Mouse (Mus musculus) sigmoid colon, adult 10 weeks (tissue): Measurements from ENCODE around the gene Sufu. TPM values are rescaled to one million over a fixed set of nuclear protein-coding genes. Genes with fewer than 3 reads are reported as not detected.

Source experiments
- polyA plus RNA-seq: library from polyadenylated mRNA; stranded (reverse); fragments of 350-450 nt; fragmentation: Illumina TruSeq; extraction: RNeasy Lipid Tissue Mini Kit (QIAGEN cat#74804); gene quantifications from one replicate; pipeline ENCODE4 v1.2.3, GENCODE M21; 2014; ENCODE audit warnings: low read depth, low replicate concordance

The Sufu gene
- 2.4 TPM for polyA plus RNA-seq

GRCm38 (mm10) chr19:46396686-46397435, at the start of gene Sufu:
TSS of gene Sufu (plus strand) at chr19:46396896.

DNA sequence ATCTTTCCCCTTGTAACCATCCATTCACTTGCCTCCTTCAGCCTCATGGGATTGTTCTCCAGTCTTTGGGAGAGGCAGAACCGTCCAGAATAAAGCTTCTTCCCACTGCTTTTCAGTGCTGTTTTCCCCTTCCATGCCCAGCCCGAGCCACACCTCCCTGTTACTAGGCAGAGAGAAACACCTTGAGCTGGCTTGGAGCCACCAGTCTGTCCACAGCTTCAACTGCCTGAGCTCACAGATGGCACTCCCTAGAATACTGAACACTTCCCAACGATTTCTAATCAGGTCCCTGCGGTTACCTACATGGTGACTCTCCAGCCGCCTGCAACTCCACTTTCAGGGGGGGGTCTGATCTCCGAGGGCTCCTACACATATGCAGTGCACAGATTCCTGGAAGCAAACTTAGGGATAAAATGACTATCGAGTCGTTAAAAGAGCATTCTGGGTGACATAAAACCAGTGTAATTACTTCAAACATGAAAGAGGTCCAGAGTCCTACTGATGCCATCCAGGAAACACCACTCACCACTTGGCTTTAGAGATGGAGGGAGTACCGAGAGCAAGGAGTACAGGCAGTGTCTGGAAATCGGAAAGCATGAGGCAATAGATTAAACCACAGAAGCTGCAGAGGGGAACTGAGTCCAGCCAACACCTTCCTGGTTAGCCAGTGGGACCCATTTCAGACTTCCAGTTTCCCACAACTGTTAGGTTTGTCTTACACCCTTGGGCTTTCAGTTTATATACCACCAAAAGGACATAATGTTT, 46.3 kb upstream of the Sufu start, which contains the start of gene 2310034G01Rik:
Gene 2310034G01Rik, minus strand, starts transcription at position 135 of the 765 bp plus-strand sequence.

GRCm38 (mm10) chr19:46395109-46396009, 1.3 kb upstream of the Sufu start, which contains the start of gene Actr1a:
TSS of gene Actr1a (minus strand) at chr19:46395748.

GRCm38 (mm10) chr19:46501401-46502068, 104.8 kb downstream of the Sufu start, which contains the start of gene Trim8:
TSS of gene Trim8 (plus strand) at chr19:46501702.

Other genes with a start within 250 kb of the Sufu start
- gene Pitx3, start 248.6 kb upstream of the Sufu start, polyA plus RNA-seq = not detected
- gene Gbf1, start 244.4 kb upstream of the Sufu start, polyA plus RNA-seq = 34.5 TPM
- 1.6 TPM for gene Nfkb2, start 92.6 kb upstream of the Sufu start, polyA plus RNA-seq
- 2.7 TPM for gene Psd, start 69.7 kb upstream of the Sufu start, polyA plus RNA-seq
- gene Fbxl15, start 68.7 kb upstream of the Sufu start, polyA plus RNA-seq = not detected
- gene Cuedc2, start 58.2 kb upstream of the Sufu start, polyA plus RNA-seq = 2.8 TPM
- 1.1 TPM for gene Mfsd13a, start 55.8 kb upstream of the Sufu start, polyA plus RNA-seq
- 1.8 TPM for gene 2310034G01Rik, start 46.6 kb upstream of the Sufu start, polyA plus RNA-seq
- gene Actr1a, start 1.1 kb upstream of the Sufu start, polyA plus RNA-seq = 47.3 TPM
- gene Trim8, start 104.8 kb downstream of the Sufu start, polyA plus RNA-seq = 5.2 TPM
- gene Arl3, start 176.3 kb downstream of the Sufu start, polyA plus RNA-seq = 33.2 TPM
- 9.9 TPM for gene Sfxn2, start 176.5 kb downstream of the Sufu start, polyA plus RNA-seq
- gene Wbp1l, start 202.2 kb downstream of the Sufu start, polyA plus RNA-seq = 6.6 TPM